Mouse (Mus musculus) adrenal gland, adult 18-20 months (tissue): ENCODE measurements at regions not wholly inside any gene's neighbourhood (a gene's known extent, or its start where the extent isn't known, plus 50 kb on each side); places are given as distances from the start of the nearest gene placed in this dataset.
"Not testable (repeated sequence)": the region's sequence is repeated elsewhere in the genome, so short reads cannot be mapped to it uniquely, and the experiment has no call there.

ENCODE experiments used
- DNase-seq, 2 experiments: peaks; one replicate each; pipeline ENCODE4 v3.0.0; 2021 to 2022; ENCODE audit warnings: low spot score in 2 of 2

DNA sequence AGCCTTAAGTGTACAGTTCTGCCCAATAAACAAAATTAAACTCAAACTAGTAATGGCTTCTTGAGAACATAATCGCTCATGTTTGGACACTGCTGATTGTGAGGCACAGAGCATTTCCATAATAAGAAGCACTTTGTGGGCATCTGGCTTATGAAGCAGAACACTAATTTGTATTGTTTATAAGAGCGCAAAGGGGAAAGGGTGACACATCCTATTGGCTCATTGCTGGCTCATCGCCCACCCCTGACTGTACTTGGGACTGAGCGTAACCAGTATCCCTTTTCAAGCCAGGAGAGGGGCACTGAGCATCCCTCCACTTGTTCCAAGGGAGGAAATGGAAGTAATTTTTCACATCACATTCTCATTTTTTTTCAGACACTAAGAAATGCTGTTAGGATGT is 288.0 kb downstream of the Sfmbt2 start:
- no peak for DNase-seq

DNA sequence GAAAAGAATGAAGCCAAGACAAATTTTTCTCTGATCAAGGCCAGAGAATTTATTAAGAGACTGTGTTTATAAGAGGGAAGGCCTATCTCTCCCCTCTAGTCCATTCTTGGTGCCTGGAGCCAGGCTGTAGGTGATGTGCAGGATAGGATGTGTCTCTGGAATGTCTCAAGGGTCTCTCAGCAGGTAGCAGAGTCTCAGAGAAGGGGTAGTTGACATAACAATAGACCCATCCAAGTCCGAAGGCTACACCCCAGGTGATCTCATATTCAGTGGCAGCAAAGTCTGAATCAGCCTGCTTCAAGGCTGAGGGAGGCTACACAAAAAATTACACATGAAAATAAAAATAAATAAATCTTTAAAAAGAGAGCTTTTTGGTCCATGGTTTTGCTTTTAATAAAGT is 297.6 kb downstream of the Sfmbt2 start:
- DNase-seq = not testable (repeated sequence)

DNA sequence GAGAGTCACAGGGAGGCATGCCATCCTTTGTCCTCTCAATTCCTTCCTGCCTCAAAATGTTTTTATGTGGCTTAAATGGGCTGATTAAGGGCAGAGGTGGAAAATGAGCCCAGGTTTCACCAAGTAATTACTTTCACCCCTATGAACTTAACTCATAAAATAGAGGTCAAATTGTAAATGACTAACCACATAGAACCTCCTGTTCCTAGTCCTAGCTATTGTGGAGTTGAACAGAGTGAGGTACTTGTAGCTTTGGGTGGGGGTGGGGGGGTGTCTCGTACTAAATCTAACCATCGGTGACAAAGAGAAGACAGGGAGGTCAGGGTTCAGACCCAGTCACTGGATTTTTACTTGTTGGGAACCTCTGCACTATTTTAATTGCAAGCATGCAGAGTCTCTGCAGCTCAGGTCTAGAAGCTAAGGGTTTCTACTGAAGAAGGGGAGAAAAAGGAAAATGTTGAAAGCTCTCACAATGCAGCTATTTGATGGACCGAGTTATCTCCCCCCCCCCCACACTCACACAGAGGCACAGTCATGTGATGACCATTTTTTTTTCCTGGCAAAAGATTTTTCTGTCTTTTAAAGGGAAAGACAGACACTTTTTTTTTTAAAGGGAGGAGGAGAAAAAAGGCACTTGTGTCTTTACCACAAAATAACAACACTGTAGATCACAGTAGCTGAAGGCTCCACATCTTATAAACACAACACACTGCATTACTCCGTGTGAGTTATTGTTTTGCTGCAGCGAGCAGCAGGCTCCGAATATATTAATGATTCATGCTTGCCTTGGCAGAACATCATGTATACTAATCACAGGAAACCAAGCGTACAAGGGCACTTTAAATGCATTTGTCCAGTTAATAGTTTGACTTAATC is 300.4 kb downstream of the Sfmbt2 start:
- DNase-seq = no peak

DNA sequence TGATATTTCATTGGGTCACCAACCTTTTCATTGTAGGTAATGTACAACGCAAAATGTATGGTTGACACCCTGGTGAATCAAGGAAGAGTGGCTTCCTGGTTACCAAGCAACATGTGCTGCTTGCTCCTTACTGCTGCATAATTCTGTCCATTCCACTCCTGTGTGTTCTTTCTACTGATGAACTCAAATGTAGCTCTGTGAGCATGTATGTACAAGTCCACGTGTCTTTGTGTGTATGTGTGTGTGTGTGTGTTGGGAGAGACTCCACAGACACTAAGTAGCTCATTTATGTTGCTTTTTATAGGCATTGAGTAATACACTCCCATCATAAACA is 301.0 kb downstream of the Sfmbt2 start:
- no peak for DNase-seq

DNA sequence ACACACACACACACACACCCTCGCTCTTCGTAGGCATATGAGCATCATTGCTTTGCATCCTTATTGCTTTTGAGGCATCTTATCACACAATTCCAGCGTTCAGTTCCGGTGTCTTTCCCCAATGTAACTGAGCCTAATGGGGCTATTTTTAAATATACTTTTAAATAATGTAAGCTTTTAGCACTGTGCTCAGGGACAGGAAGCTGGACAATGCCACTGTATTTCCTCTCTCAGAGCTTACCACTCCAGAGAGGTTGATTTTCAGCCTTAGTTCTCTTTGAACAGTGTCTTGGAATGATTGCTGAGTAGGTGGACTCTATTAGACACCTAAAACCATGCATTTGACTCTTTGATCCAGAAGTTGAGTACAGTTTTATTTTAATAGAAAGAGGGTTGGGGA is 301.9 kb downstream of the Sfmbt2 start:
- no peak for DNase-seq

DNA sequence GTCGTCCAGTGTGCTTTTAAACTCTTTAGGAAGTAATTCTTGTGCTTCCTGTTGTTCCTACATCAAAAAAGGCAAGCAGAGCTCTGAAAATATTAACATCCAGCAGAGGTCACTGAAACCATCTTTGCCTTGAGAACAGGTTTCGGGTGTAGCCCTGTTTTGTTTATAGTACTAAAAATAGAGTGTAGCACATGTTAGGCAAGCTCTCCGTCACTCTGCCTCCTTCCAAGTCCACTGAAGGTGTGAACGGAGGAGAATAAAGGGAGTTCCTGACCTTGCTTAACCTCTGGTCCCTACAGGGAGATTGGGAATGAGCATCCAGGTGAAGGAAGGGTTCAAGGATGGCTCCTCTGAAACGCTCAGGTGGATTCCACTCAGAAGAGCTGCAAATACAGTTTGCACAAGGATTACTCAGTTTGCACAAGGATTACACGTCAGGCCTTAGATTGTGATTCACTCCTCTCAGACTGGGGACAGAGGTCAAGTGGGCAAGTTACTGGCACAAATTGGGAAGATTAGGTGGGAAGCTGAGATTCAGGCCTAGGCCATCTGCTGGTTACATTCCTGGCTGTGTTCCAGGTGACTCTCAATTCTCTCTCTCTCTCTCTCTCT is 304.5 kb downstream of the Sfmbt2 start:
- no peak for DNase-seq

DNA sequence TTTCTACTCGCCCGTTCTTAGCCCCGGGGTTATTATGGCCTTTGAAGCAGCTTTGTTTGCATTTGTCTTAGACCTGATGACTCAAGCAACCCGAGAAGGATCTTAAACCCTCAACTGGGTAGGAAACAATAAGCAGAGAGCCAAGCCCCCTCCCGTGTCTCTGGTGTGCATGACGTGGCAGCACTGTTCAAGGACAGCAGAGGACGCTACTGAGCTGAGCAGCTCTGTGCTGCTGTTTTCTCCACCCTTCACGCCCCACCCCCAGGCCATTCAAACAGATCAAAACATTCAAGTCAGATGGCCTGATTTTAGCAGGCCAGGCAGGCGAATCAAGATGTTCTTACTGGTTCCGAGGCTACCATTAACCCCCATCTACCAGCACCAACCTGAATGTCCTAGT is 331.1 kb downstream of the Sfmbt2 start:
- DNase-seq = peak in 1 of 2 experiments; percentile 13

DNA sequence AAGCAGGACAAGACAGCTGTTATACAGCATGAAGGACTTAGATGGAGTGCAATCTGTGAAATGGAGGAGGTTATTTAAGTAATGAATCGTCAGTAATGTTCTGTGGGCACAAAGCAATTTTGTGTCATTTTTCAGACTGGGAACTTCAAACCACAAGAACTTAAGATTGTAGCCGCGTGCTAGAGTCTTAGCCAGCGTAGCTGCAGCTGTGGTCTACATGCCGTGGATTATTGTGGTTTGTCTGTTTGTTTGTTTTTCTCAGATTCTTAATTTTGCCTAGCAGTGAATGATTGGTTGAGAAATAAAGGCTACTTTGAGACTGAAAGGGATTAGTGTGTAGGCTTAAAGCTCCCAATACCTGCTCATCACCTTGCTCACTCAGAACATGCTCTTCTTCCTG is 348.1 kb downstream of the Sfmbt2 start:
- DNase-seq = no peak

DNA sequence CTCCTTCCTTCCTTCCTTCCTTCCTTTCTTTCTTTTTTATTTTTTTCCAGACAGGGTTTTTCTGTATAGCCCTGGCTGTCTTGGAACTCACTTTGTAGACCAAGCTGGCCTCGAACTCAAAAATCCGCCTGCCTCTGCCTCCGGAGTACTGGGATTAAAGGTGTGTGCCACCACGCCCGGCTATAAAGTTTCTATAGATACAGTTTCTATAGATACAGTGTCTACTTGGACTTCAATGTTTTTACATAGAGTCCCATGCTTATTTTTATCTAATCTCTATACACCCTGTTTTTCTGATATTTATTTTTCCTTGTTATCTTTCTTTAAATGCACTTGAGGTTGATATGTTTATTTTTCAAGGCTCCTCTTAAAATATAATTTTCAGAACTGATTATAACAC is 364.0 kb downstream of the Sfmbt2 start:
- DNase-seq = not testable (repeated sequence)

DNA sequence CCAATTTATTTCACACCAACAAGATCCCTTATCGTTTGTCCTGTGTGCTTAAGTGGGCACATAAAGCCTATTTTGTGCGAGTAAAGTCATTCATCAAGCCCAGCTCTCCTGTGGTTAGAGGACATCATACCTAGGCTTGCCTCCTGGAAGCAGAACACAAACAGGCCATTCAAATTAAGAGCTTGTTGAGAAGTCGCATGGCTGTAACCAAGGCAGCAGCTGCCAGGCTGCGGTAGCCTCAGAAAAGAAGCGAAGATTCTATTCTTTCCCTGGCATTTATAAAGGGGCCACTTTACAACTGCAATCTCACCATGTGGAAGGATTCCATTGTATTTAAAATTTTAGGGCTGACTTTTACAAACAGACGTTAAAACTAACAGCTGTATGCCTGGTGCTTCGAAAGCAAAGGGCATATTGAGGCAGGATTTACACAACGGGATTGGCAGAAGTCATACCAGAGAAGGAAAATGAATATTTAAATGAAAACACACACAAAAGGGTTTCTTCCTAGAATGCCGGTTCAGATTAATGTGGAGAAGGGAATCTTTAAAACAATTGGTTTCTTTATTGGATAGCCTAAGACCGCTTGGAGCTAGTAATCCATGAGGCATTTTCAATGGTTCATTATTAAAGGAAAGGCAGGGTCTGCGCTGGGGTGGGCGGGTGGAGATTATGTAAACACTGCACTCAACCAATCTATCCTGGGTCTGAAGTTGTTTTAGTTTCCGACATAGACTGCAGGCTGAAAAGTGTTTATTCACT is 366.6 kb downstream of the Sfmbt2 start:
- no peak for DNase-seq

DNA sequence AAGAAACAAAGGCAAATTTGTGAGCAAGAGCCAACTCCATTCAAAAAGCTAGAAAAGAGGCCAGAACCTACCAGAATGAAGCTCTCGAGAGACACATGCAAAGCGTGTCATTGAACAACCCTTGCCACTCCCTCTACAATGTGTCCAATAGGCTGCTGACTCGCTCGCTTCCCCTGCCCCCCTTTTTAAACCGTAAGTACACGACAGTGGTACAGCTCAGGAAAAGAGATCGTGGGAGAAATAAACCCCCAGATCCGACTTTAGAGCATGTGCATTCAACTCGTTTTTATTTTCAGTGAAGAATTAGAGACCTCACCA is 367.1 kb downstream of the Sfmbt2 start:
- no peak for DNase-seq

DNA sequence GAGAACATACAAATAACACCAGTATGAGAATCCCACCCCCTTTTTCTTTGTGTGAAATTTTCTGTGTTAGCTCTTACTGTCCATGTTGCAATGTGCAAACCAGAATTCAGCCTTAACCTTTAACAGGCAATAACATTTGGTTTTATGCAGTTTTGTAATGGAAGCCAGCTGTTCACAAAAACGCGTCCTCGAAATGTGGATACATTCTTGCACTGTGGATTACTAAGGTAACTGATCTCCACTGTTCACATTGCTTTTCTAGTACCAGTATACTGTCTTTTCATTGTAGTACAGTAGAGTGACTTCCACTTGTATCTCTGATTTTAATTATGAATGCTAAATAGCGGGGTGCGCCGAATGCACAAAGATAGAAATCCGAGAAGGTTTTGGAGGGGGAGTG is 374.8 kb downstream of the Sfmbt2 start:
- DNase-seq = no peak

DNA sequence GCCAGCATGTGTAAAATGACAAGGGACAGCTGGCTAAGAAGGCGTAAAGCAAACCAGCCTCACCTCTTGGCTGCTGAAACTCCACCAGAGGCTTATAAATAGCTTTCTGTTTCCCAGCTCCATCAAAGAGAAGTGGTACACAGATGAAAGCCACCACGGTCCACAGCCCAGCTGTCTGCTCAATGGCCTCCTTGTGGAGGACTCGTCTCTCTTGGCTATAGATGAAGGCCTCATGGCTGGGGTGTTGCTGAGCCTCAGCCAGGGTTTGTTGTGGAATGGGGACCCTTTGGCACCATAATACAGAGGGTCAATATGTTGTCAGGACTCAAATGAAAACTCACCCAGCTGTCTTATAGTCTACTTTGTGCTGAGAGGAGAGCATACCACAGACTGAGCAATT is 385.1 kb downstream of the Sfmbt2 start:
- no peak for DNase-seq

DNA sequence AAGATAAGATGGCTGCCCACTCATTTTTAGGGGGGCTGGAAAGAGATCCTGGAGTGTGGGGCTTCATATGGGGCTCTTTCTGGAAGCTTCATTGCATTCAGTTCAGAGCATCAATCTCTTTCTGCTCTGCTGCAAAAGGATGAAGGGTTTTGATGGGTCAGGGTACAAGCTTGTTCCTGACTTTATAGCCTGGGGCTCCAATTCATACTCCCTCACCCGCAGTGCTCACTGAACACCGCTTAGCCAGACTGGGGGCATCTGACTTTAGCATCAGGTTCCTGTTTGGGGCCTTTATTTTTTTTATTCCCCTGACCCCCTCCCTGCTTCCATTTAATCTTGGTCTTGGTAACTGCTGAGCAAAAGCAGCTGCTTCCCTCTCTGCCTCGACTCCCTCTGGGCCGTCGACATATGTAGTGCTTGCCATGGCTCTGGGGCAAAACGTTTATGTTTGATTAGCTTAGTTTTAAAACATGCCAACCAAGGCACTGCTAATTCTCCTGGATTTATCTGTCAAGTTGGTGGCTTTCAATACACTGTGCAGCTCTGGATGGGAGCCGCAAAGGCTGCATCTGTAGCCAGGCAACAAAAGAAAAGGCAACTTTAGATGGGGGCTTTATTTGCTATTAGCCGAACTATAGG is 387.0 kb downstream of the Sfmbt2 start:
- no peak for DNase-seq

DNA sequence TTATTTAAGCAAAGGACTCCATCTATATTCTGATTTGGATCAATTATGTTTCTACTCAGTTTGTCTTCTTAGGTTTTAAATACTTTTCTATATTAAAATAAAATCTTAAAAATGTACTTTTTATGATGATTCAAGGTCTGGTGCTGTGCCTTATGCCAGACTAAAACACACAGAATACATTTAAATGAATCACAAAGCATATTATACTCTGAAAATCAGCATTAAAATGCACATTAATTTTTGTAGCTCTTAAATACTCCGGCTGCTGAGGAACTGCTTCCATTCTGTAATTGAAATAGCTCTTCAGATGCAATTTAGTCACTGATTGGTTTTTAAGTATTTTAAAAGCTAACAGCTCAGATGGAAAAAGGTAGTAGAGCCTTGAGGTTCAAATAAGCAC is 387.6 kb downstream of the Sfmbt2 start:
- DNase-seq = no peak

DNA sequence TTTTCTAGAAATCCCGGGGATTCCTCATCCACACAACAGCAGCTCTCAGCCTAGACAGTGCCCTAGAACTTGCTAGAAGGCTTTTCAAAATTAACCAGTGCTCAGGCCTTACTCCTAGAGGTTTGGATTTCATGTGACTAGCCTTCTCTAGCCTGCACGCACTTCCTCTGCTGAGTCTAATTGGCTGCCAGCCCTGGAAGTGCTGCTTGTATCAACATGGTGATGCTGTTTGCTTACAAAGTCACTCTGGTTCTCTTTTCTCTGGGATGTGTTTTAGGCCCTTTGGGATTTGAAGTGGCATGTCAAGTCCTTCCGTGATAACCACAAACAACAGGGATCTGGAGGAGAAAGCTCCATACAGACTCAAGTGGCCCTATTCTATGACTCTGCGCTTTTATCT is 391.9 kb downstream of the Sfmbt2 start:
- DNase-seq = no peak

DNA sequence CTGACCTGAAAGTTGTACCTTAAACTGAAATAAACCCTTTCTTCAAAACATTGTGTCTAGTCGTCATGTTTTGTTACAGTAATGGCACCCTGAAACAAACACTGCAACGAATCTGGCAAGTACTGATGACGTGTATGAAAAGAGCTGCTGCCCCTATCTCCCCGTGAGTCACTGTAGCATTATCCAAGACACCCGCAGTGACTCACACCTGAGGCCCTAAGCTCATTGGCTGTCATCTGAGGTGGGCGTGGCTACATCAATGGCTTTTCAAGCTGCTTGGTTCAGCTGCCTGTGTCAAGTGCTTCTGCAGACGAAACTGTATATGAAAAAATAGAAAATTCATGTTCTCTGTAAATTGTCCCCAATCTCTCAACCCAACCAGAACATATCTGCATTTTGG is 388.8 kb upstream of the Prkcq start:
- no peak for DNase-seq

DNA sequence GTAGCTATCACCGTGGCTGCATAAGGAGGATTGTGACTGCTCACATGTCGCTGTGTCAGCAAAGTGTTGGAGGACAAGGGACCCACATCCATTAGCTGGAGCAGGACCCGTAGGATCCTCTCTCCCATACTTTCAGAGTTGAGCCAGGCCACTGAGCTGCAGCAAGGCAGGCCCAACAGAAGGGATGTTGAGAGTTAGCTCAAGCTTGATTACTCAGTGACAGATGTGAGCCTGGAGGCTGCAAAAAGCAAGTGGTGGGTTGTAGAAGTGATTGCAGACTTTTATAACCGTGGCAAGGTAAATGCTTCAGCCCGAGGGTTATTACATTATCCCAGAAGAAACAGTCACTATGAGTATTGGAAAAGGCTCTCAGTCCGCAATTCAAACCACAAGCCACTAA is 388.3 kb upstream of the Prkcq start:
- no peak for DNase-seq

DNA sequence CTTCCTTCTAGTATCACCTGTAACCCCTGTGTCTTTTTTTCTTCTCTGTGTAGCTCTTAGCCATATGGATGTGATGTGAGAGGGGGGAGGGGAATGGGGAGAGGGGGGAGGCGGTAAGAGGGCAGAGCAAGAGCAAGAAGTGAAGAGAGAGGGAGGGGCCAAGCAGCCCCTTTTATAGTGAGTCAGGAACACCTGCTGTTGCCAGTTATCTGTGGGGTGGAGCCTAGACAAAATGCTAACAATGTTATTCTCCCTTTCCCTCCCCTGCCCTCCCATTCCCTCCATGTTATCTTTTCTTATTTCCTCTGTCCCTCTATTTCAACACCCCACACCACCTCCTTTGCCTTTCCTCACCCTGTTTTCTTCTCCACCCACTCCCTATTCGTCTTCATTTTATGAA is 387.6 kb upstream of the Prkcq start:
- no peak for DNase-seq

DNA sequence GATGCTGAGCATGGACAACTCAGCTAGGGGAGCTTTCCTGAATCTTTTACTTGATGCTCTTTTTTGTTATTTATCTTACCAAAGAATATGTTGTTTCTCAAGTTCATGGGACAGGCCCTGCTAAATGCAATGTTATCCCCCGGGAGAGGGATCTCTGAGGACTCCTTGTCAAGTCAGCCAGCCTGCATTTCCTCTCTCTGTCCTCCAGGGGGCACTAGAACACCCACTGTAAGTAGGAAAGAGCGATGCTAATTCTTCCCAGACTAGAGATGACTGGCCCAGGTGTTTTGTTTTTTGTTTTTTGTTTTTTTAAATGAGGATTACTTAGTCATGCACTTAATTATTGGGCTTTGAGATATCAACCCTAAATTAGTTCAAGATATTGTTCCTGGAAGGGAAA is 386.8 kb upstream of the Prkcq start:
- DNase-seq = peak; percentile 22 to 26

DNA sequence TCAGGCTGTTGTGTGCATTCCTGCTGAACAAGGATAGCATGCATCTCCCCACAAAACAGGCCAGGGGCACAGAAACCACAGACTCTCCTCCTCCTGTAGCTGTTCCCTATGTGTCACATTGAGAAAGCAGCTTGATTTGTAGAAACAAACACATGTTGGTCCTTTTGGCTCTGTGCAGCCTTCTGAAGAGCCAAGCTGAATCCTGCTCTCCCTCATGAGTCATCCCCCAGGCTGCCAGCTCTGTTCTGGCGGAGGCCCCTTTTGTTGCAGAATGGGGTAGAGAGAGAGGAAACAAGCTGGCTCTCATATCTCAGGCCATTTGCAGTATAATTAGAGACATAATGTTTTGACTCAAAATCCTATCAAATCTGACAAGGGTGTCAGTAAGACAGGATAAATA is 383.4 kb upstream of the Prkcq start:
- peak in 1 of 2 experiments; percentile 25 for DNase-seq

DNA sequence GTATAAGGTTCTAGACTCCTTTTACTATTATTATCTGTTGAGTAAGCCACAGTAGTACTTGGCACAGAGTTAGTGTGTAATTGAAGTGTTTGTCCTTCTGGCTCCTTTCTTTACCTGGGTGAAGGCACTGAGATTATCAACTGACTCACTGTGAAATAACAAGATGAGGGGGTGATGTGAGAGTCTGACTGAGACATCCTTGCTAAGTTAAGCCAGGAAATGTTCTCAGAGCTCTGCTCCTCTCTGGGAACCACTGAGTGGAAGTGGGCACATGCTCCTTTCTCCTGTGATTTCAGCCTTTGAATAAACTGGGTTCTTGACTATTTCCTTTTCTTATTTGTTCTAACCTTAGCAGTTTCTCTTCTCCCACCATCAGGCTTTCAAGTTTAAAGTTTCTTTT is 380.7 kb upstream of the Prkcq start:
- no peak for DNase-seq
